Mouse (Mus musculus): ENCODE measurements at regions not wholly inside any gene's neighbourhood (a gene's known extent, or its start where the extent isn't known, plus 50 kb on each side); places are given as distances from the start of the nearest gene placed in this dataset.
"Not testable (repeated sequence)": the region's sequence is repeated elsewhere in the genome, so short reads cannot be mapped to it uniquely, and the experiment has no call there.

- DNase-seq (ENCODE audit: inconsistent ontology term): peak; percentile 74
These were observed 50.9 kb upstream of the Sec61g start for GRCm38 (mm10) chr11:16559001-16559699.

GRCm38 (mm10) chr11:16561727-16562126 is 53.4 kb upstream of the Sec61g start:
- DNase-seq (ENCODE audit: inconsistent ontology term): no peak

- no peak for DNase-seq (ENCODE audit: inconsistent ontology term)
These were observed 80.9 kb upstream of the Sec61g start for GRCm38 (mm10) chr11:16589085-16589680.

- peak; percentile 4 for DNase-seq (ENCODE audit: inconsistent ontology term)
These were observed 82.3 kb upstream of the Sec61g start for GRCm38 (mm10) chr11:16590541-16590940.

GRCm38 (mm10) chr11:16591471-16591921 is 83.2 kb upstream of the Sec61g start:
- DNase-seq (ENCODE audit: inconsistent ontology term): peak; percentile 95

GRCm38 (mm10) chr11:16592006-16592405 is 83.7 kb upstream of the Sec61g start:
- DNase-seq (ENCODE audit: inconsistent ontology term): peak; percentile 92

GRCm38 (mm10) chr11:16592766-16593165 is 84.5 kb upstream of the Sec61g start:
- no peak for DNase-seq (ENCODE audit: inconsistent ontology term)

GRCm38 (mm10) chr11:16594832-16595231 is 86.5 kb upstream of the Sec61g start:
- no peak for DNase-seq (ENCODE audit: inconsistent ontology term)

- no peak for DNase-seq (ENCODE audit: inconsistent ontology term)
These were observed 89.0 kb upstream of the Sec61g start for GRCm38 (mm10) chr11:16597038-16597830.

- no peak for DNase-seq (ENCODE audit: inconsistent ontology term)
These were observed 94.7 kb upstream of the Sec61g start for GRCm38 (mm10) chr11:16602947-16603346.

- DNase-seq (ENCODE audit: inconsistent ontology term): no peak
These were observed 98.3 kb upstream of the Sec61g start for GRCm38 (mm10) chr11:16606435-16607214.

GRCm38 (mm10) chr11:16607900-16608422 is 99.7 kb upstream of the Sec61g start:
- not testable (repeated sequence) for DNase-seq (ENCODE audit: inconsistent ontology term)

- DNase-seq (ENCODE audit: inconsistent ontology term): no peak
These were observed 103.5 kb upstream of the Sec61g start for GRCm38 (mm10) chr11:16611741-16612140.

- DNase-seq (ENCODE audit: inconsistent ontology term): no peak
These were observed 104.2 kb upstream of the Sec61g start for GRCm38 (mm10) chr11:16612524-16612923.

GRCm38 (mm10) chr11:16619736-16620135 is 111.5 kb upstream of the Sec61g start:
- DNase-seq (ENCODE audit: inconsistent ontology term): no peak

- no peak for DNase-seq (ENCODE audit: inconsistent ontology term)
These were observed 115.4 kb upstream of the Sec61g start for GRCm38 (mm10) chr11:16623694-16624093.

- DNase-seq (ENCODE audit: inconsistent ontology term): peak; percentile 12
These were observed 119.2 kb upstream of the Sec61g start for GRCm38 (mm10) chr11:16627294-16628085.

GRCm38 (mm10) chr11:16629410-16630129 is 121.3 kb upstream of the Sec61g start:
- DNase-seq (ENCODE audit: inconsistent ontology term): no peak

- not testable (repeated sequence) for DNase-seq (ENCODE audit: inconsistent ontology term)
These were observed 116.2 kb upstream of the Egfr start for GRCm38 (mm10) chr11:16635796-16636195.

GRCm38 (mm10) chr11:16637679-16638078 is 114.3 kb upstream of the Egfr start:
- DNase-seq (ENCODE audit: inconsistent ontology term): no peak

Measured in Muller cell, postnatal 12 days (primary cell).